Mouse (Mus musculus): ENCODE measurements at regions not wholly inside any gene's neighbourhood (a gene's known extent, or its start where the extent isn't known, plus 50 kb on each side); places are given as distances from the start of the nearest gene placed in this dataset.

DNA sequence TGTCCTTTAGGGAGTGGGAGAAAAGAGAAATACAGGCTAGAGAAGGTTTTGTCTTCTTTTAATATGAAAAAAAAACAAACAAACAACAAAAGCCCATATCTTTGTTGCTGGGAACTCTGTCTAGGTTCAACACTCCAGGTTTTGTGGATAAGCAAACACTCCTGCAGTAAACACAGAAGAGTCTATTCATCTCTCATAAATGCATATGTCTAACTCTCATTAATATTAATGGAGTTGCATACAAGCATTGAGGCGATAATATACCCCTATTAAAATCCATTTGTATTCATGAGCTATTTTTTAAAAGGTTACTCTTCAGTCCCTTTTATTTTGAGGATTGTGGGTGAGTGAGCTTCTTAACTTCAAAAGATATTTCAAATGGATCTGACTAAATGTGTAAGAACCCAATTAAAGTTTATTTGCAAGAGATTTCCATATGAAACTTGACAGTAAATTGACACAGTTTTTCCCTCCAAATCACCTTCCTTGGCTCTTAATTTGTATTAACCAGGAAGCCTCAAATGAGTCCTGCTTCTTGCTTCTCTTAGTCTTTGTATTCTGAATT is 302.6 kb upstream of the Nr5a2 start:
- Histone ChIP-seq H3K4me2 (replicated peaks; ENCODE audit: low read depth) (no peak overlapping the region), H3K27ac (ENCODE audit: low read depth, low read length) (no peak overlapping the region), H3K9ac (ENCODE audit: low read depth, low read length) (no peak overlapping the region), H3K9me3 (ENCODE audit: control insufficient read depth) (no peaks in the 10 kb centered on the region), H3K4me1 (replicated peaks; ENCODE audit: control insufficient read depth, insufficient read depth, low read length) (no peaks in the 10 kb centered on the region), H3K4me3 (ENCODE audit: low read depth, low read length) (no peak overlapping the region), H3K36me3 (ENCODE audit: control insufficient read depth, insufficient read depth) (no peaks in the 10 kb centered on the region), H3K27me3 (replicated peaks; ENCODE audit: control insufficient read depth, insufficient read depth, low read length) (no peaks in the 10 kb centered on the region)
- 90% methylated on average over 1 of the region's 1 CpGs for WGBS
- TF ChIP-seq CTCF (IDR thresholded peaks at IDR 0.05; ENCODE audit: low read depth) = no peak
- ATAC-seq = no peak

DNA sequence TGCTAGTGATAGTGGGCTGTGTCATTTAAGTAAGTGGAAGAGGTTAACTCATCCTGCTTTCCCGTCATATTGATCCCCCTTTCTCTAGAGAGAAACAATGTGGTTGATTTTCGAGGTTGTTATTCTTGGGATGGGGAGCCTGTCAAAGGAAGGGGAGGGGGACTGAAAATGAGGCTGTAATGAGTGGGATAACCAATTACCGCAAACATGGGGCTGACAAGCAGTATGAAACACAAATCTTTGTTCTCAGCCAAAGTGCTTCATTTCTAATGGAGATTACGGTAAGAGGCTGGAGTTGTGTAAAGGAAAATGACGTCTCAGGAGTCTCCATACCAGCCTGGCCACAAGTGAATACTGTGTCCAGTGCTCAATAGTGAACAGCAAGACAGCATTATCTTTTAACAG is 301.9 kb upstream of the Nr5a2 start:
- Histone ChIP-seq H3K27ac (ENCODE audit: low read depth, low read length) (no peak overlapping the region), H3K9ac (ENCODE audit: low read depth, low read length) (no peak overlapping the region), H3K4me2 (replicated peaks; ENCODE audit: low read depth) (no peak overlapping the region), H3K4me1 (replicated peaks; ENCODE audit: control insufficient read depth, insufficient read depth, low read length) (no peaks in the 10 kb centered on the region), H3K27me3 (replicated peaks; ENCODE audit: control insufficient read depth, insufficient read depth, low read length) (no peaks in the 10 kb centered on the region), H3K36me3 (ENCODE audit: control insufficient read depth, insufficient read depth) (no peaks in the 10 kb centered on the region), H3K4me3 (ENCODE audit: low read depth, low read length) (no peak overlapping the region), H3K9me3 (ENCODE audit: control insufficient read depth) (no peaks in the 10 kb centered on the region)
- 62% methylated on average over 5 of the region's 5 CpGs for WGBS
- ATAC-seq = no peak
- no peak for TF ChIP-seq CTCF (IDR thresholded peaks at IDR 0.05; ENCODE audit: low read depth)

- H3K27ac ChIP-seq (ENCODE audit: low read depth, low read length) = no peak overlapping the region
- no peaks in the 10 kb centered on the region for H3K27me3 ChIP-seq (replicated peaks; ENCODE audit: control insufficient read depth, insufficient read depth, low read length)
- ATAC-seq = no peak
- no peaks in the 10 kb centered on the region for H3K36me3 ChIP-seq (ENCODE audit: control insufficient read depth, insufficient read depth)
- no peak overlapping the region for H3K9ac ChIP-seq (ENCODE audit: low read depth, low read length)
- H3K9me3 ChIP-seq (ENCODE audit: control insufficient read depth) = no peaks in the 10 kb centered on the region
- no peaks in the 10 kb centered on the region for H3K4me1 ChIP-seq (replicated peaks; ENCODE audit: control insufficient read depth, insufficient read depth, low read length)
- H3K4me3 ChIP-seq (ENCODE audit: low read depth, low read length) = no peak overlapping the region
- no peak overlapping the region for H3K4me2 ChIP-seq (replicated peaks; ENCODE audit: low read depth)
- no peak for TF ChIP-seq CTCF (IDR thresholded peaks at IDR 0.05; ENCODE audit: low read depth)
- WGBS = 91% methylated on average over 3 of the region's 3 CpGs
Measured at GRCm38 (mm10) chr1:137256294-137256693, 296.0 kb upstream of the Nr5a2 start.

GRCm38 (mm10) chr1:137255041-137255440 is 294.8 kb upstream of the Nr5a2 start:
- no peak overlapping the region for H3K4me3 ChIP-seq (ENCODE audit: low read depth, low read length)
- H3K9me3 ChIP-seq (ENCODE audit: control insufficient read depth) = no peaks in the 10 kb centered on the region
- TF ChIP-seq CTCF (IDR thresholded peaks at IDR 0.05; ENCODE audit: low read depth) = no peak
- no peaks in the 10 kb centered on the region for H3K36me3 ChIP-seq (ENCODE audit: control insufficient read depth, insufficient read depth)
- H3K4me2 ChIP-seq (replicated peaks; ENCODE audit: low read depth) = no peak overlapping the region
- no peaks in the 10 kb centered on the region for H3K27me3 ChIP-seq (replicated peaks; ENCODE audit: control insufficient read depth, insufficient read depth, low read length)
- no peaks in the 10 kb centered on the region for H3K4me1 ChIP-seq (replicated peaks; ENCODE audit: control insufficient read depth, insufficient read depth, low read length)
- no peak for ATAC-seq
- H3K9ac ChIP-seq (ENCODE audit: low read depth, low read length) = no peak overlapping the region
- no peak overlapping the region for H3K27ac ChIP-seq (ENCODE audit: low read depth, low read length)

DNA sequence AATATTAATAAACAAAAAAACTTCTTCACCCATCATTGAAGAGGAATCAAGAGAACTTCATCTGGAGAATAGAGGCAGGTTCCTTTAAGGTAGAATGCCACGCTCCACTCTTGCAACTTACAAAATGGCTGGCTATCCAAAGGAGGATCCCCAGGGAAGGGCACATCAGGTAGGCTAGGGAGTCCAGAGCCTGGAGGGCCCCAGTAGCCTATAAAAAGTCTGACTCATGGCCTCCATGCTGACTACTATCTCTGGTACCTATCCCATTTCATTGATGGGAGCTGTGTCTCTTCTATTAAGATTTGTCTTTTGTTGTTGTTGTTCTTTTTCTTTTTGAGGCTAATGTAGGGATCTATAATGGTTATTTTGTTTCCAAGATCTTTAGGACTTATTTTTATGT is 294.4 kb upstream of the Nr5a2 start:
- no peaks in the 10 kb centered on the region for H3K27me3 ChIP-seq (replicated peaks; ENCODE audit: control insufficient read depth, insufficient read depth, low read length)
- no peaks in the 10 kb centered on the region for H3K9me3 ChIP-seq (ENCODE audit: control insufficient read depth)
- no peaks in the 10 kb centered on the region for H3K36me3 ChIP-seq (ENCODE audit: control insufficient read depth, insufficient read depth)
- no peak overlapping the region for H3K4me3 ChIP-seq (ENCODE audit: low read depth, low read length)
- WGBS = 92% methylated on average over 1 of the region's 1 CpGs
- H3K4me2 ChIP-seq (replicated peaks; ENCODE audit: low read depth) = no peak overlapping the region
- no peaks in the 10 kb centered on the region for H3K4me1 ChIP-seq (replicated peaks; ENCODE audit: control insufficient read depth, insufficient read depth, low read length)
- no peak for ATAC-seq
- TF ChIP-seq CTCF (IDR thresholded peaks at IDR 0.05; ENCODE audit: low read depth) = no peak
- no peak overlapping the region for H3K9ac ChIP-seq (ENCODE audit: low read depth, low read length)
- H3K27ac ChIP-seq (ENCODE audit: low read depth, low read length) = no peak overlapping the region

DNA sequence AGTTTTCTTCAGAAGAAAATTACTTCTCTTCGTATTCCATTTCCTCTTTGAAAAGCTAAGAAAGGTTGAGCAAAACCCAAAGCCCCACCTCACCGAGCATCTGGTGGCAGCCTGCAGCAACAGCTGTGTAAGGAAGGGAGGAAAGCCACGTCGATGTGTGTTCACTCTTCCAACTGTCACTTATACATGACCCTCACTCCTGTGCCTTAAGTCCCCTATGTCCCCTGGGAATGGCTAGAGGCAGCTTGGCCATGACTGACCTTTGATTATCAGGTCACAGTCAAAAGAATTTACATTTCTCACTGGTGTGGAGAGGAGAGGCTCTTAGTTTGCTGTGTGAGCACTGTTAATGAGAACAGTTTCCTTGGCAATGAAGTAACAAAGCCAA is 266.8 kb upstream of the Nr5a2 start:
- H3K9ac ChIP-seq (ENCODE audit: low read depth, low read length) = no peak overlapping the region
- H3K27me3 ChIP-seq (replicated peaks; ENCODE audit: control insufficient read depth, insufficient read depth, low read length) = no peaks in the 10 kb centered on the region
- H3K9me3 ChIP-seq (ENCODE audit: control insufficient read depth) = no peaks in the 10 kb centered on the region
- no peak overlapping the region for H3K4me2 ChIP-seq (replicated peaks; ENCODE audit: low read depth)
- H3K36me3 ChIP-seq (ENCODE audit: control insufficient read depth, insufficient read depth) = no peaks in the 10 kb centered on the region
- H3K4me1 ChIP-seq (replicated peaks; ENCODE audit: control insufficient read depth, insufficient read depth, low read length) = no peaks in the 10 kb centered on the region
- no peak for ATAC-seq
- no peak for TF ChIP-seq CTCF (IDR thresholded peaks at IDR 0.05; ENCODE audit: low read depth)
- H3K27ac ChIP-seq (ENCODE audit: low read depth, low read length) = no peak overlapping the region
- H3K4me3 ChIP-seq (ENCODE audit: low read depth, low read length) = no peak overlapping the region
- WGBS = 83% methylated on average over 4 of the region's 4 CpGs
